Mouse (Mus musculus): ENCODE data around the gene Metrnl. TPM values are rescaled to one million over a fixed set of nuclear protein-coding genes. Genes with fewer than 3 reads are reported as not detected.
A peak's percentile ranks its signal among the peaks of the same experiment; 100 is the strongest.

The Metrnl gene
- polyA plus RNA-seq, 1 experiment from 2014 or later = 62.4 TPM

GRCm38 (mm10) chr11:121726625-121727024 is 25.3 kb downstream of the Metrnl start:
- TF ChIP-seq EP300 (optimal IDR thresholded peaks at IDR 0.05) (no peak), CTCF (IDR thresholded peaks at IDR 0.05; ENCODE audit: low read depth) (no peak)
- ATAC-seq (ENCODE audit: low FRiP score, low TSS enrichment) (no peak), DNase-seq (ENCODE audit: low spot score) (no peak)
- Histone ChIP-seq H3K9ac (ENCODE audit: low read length) (no peak overlapping the region), H3K4me2 (replicated peaks; ENCODE audit: low read depth) (no peak overlapping the region), H3K36me3 (ENCODE audit: control insufficient read depth, insufficient read depth, low read length) (no peaks in the 10 kb centered on the region), H3K9me3 (ENCODE audit: control insufficient read depth, low read length) (no peaks in the 10 kb centered on the region), H3K27me3 (ENCODE audit: control insufficient read depth, insufficient read depth, low read length) (no peaks in the 10 kb centered on the region), H3K27ac (replicated peaks) (no peak overlapping the region), H3K4me1 (replicated peaks; ENCODE audit: control insufficient read depth, insufficient read depth) (no peaks in the 10 kb centered on the region), H3K4me3 (ENCODE audit: low read depth, low read length) (no peak overlapping the region)
- 75% methylated on average over 2 of the region's 2 CpGs for WGBS

GRCm38 (mm10) chr11:121734184-121734583 is 32.8 kb downstream of the Metrnl start:
- DNase-seq (ENCODE audit: low spot score) = no peak
- WGBS = 68% methylated on average over 1 of the region's 1 CpGs

GRCm38 (mm10) chr11:121734892-121735291 is 33.5 kb downstream of the Metrnl start:
- H3K9ac ChIP-seq (ENCODE audit: low read length) = no peak overlapping the region
- no peaks in the 10 kb centered on the region for H3K27me3 ChIP-seq (ENCODE audit: control insufficient read depth, insufficient read depth, low read length)
- no peak overlapping the region for H3K4me3 ChIP-seq (ENCODE audit: low read depth, low read length)
- TF ChIP-seq EP300 (optimal IDR thresholded peaks at IDR 0.05) (no peak), CTCF (IDR thresholded peaks at IDR 0.05; ENCODE audit: low read depth) (no peak)
- no peak for ATAC-seq (ENCODE audit: low FRiP score, low TSS enrichment)
- 24% methylated on average over 1 of the region's 1 CpGs for WGBS
- H3K4me2 ChIP-seq (replicated peaks; ENCODE audit: low read depth) = no peak overlapping the region
- H3K36me3 ChIP-seq (ENCODE audit: control insufficient read depth, insufficient read depth, low read length) = no peaks in the 10 kb centered on the region
- DNase-seq (ENCODE audit: low spot score) = no peak
- no peaks in the 10 kb centered on the region for H3K4me1 ChIP-seq (replicated peaks; ENCODE audit: control insufficient read depth, insufficient read depth)
- no peaks in the 10 kb centered on the region for H3K9me3 ChIP-seq (ENCODE audit: control insufficient read depth, low read length)
- H3K27ac ChIP-seq (replicated peaks) = no peak overlapping the region

More at GRCm38 (mm10) chr11:121734184-121734583, 32.8 kb downstream of the Metrnl start:
- Histone ChIP-seq H3K27me3 (ENCODE audit: control insufficient read depth, insufficient read depth, low read length) (no peaks in the 10 kb centered on the region), H3K9ac (ENCODE audit: low read length) (no peak overlapping the region), H3K4me3 (ENCODE audit: low read depth, low read length) (no peak overlapping the region), H3K4me2 (replicated peaks; ENCODE audit: low read depth) (no peak overlapping the region), H3K9me3 (ENCODE audit: control insufficient read depth, low read length) (no peaks in the 10 kb centered on the region), H3K27ac (replicated peaks) (no peak overlapping the region), H3K36me3 (ENCODE audit: control insufficient read depth, insufficient read depth, low read length) (no peaks in the 10 kb centered on the region), H3K4me1 (replicated peaks; ENCODE audit: control insufficient read depth, insufficient read depth) (no peaks in the 10 kb centered on the region)
- no peak for ATAC-seq (ENCODE audit: low FRiP score, low TSS enrichment)
- TF ChIP-seq EP300 (optimal IDR thresholded peaks at IDR 0.05) = no peak
- TF ChIP-seq CTCF (IDR thresholded peaks at IDR 0.05; ENCODE audit: low read depth) = no peak

- H3K36me3 ChIP-seq (ENCODE audit: control insufficient read depth, insufficient read depth, low read length) = no peaks in the 10 kb centered on the region
- H3K27me3 ChIP-seq (ENCODE audit: control insufficient read depth, insufficient read depth, low read length) = no peaks in the 10 kb centered on the region
- ATAC-seq (ENCODE audit: low FRiP score, low TSS enrichment) (no peak), DNase-seq (ENCODE audit: low spot score) (no peak)
- H3K27ac ChIP-seq (replicated peaks) = no peak overlapping the region
- TF ChIP-seq CTCF (IDR thresholded peaks at IDR 0.05; ENCODE audit: low read depth) = no peak
- TF ChIP-seq EP300 (optimal IDR thresholded peaks at IDR 0.05) = no peak
- WGBS = 47% methylated on average over 3 of the region's 3 CpGs
- no peak overlapping the region for H3K4me3 ChIP-seq (ENCODE audit: low read depth, low read length)
- H3K4me2 ChIP-seq (replicated peaks; ENCODE audit: low read depth) = no peak overlapping the region
- no peaks in the 10 kb centered on the region; the same call in 1 of the 2 replicates for H3K4me1 ChIP-seq (replicated peaks; ENCODE audit: control insufficient read depth, insufficient read depth)
- H3K9ac ChIP-seq (ENCODE audit: low read length) = no peak overlapping the region
- no peaks in the 10 kb centered on the region for H3K9me3 ChIP-seq (ENCODE audit: control insufficient read depth, low read length)
These were observed 37.3 kb downstream of the Metrnl start for GRCm38 (mm10) chr11:121738616-121739015.

GRCm38 (mm10) chr11:121740906-121741305 is 39.6 kb downstream of the Metrnl start:
- no peak overlapping the region for H3K4me3 ChIP-seq (ENCODE audit: low read depth, low read length)
- no peaks in the 10 kb centered on the region; the same call in 1 of the 2 replicates for H3K4me1 ChIP-seq (replicated peaks; ENCODE audit: control insufficient read depth, insufficient read depth)
- H3K36me3 ChIP-seq (ENCODE audit: control insufficient read depth, insufficient read depth, low read length) = no peaks in the 10 kb centered on the region
- no peak overlapping the region for H3K4me2 ChIP-seq (replicated peaks; ENCODE audit: low read depth)
- H3K9me3 ChIP-seq (ENCODE audit: control insufficient read depth, low read length) = no peaks in the 10 kb centered on the region
- 24% methylated on average over 1 of the region's 1 CpGs for WGBS
- ATAC-seq (ENCODE audit: low FRiP score, low TSS enrichment) = peak; percentile 90
- H3K9ac ChIP-seq (ENCODE audit: low read length) = no peak overlapping the region
- TF ChIP-seq CTCF (IDR thresholded peaks at IDR 0.05; ENCODE audit: low read depth) (no peak), EP300 (optimal IDR thresholded peaks at IDR 0.05) (no peak)
- peak overlapping the region; percentile 79 for H3K27ac ChIP-seq (replicated peaks)
- H3K27me3 ChIP-seq (ENCODE audit: control insufficient read depth, insufficient read depth, low read length) = no peaks in the 10 kb centered on the region
- peak; percentile 84 for DNase-seq (ENCODE audit: low spot score)

- Histone ChIP-seq H3K9ac (ENCODE audit: low read length) (no peak overlapping the region), H3K4me3 (ENCODE audit: low read depth, low read length) (no peak overlapping the region), H3K27ac (replicated peaks) (peak overlapping the region; percentile 79), H3K36me3 (ENCODE audit: control insufficient read depth, insufficient read depth, low read length) (no peaks in the 10 kb centered on the region), H3K9me3 (ENCODE audit: control insufficient read depth, low read length) (no peaks in the 10 kb centered on the region), H3K4me2 (replicated peaks; ENCODE audit: low read depth) (no peak overlapping the region), H3K27me3 (ENCODE audit: control insufficient read depth, insufficient read depth, low read length) (no peaks in the 10 kb centered on the region), H3K4me1 (replicated peaks; ENCODE audit: control insufficient read depth, insufficient read depth) (no peaks in the 10 kb centered on the region; the same call in 1 of the 2 replicates)
- 44% methylated on average over 1 of the region's 1 CpGs for whole genome bisulfite sequencing
- DNase-seq (ENCODE audit: low spot score) (peak; percentile 65), ATAC-seq (ENCODE audit: low FRiP score, low TSS enrichment) (peak; percentile 94)
- no peak for TF ChIP-seq EP300 (optimal IDR thresholded peaks at IDR 0.05)
- TF ChIP-seq CTCF (IDR thresholded peaks at IDR 0.05; ENCODE audit: low read depth) = no peak
These were observed 40.1 kb downstream of the Metrnl start for GRCm38 (mm10) chr11:121741433-121741832.

Data from stomach, postnatal 0 days (tissue).